Mouse (Mus musculus): ENCODE measurements around the gene Hdac9.
A peak's percentile ranks its signal among the peaks of the same experiment; 100 is the strongest.
"Not testable (repeated sequence)": the region's sequence is repeated elsewhere in the genome, so short reads cannot be mapped to it uniquely, and the experiment has no call there.

Hdac9 gene

DNA sequence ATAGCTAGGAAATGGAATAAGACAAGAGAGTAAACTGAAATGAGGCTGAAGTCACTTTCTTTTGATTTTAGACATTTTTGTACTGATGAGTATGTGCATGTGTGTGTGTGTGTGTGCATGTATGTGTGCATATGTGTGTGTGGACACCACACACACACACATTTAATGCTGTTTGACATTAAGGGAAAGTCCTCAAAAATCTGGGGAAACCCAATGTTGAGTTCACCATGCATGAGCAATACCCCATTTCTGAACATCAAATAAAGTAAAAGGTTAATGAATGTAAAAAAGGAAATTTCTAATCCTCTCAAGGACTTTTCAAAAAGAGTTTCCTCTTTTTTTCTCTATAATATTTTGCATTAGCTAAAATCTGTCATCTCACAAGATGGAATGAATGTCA is 427.3 kb downstream of the Hdac9 start:
- peak; percentile 52 for DNase-seq (ENCODE audit: low read depth, low spot score)

DNA sequence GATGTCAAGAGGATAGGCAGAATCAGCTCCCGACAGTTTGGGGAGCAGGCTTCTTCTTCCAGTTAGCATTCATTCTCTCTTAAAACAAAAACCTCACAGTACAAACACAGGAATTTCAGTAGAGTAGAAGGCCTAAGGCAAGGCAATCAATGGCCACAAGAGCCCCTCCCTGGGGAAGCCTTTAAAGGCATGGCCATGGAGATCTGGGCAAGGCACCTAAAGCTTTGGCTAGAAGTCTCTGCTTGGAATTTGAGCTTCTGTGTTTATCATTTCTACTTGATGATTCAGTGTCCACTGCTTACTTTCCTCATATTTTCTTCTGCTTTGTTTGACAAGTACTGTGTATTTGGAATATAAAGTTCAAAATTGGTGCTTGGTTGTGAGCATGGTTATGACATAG is 429.2 kb downstream of the Hdac9 start:
- Histone ChIP-seq H3K36me3 (ENCODE audit: control insufficient read depth, insufficient read depth, low read length, poor library complexity, severe bottlenecking) (no peaks in the 10 kb centered on the region), H3K27me3 (ENCODE audit: control insufficient read depth, insufficient read depth, low read length, poor library complexity, severe bottlenecking) (no peaks in the 10 kb centered on the region)
- no peak for DNase-seq (ENCODE audit: low read depth, low spot score)

More for the DNA sequence above, 427.3 kb downstream of the Hdac9 start:
- Histone ChIP-seq H3K27me3 (ENCODE audit: control insufficient read depth, insufficient read depth, low read length, poor library complexity, severe bottlenecking) (no peaks in the 10 kb centered on the region), H3K36me3 (ENCODE audit: control insufficient read depth, insufficient read depth, low read length, poor library complexity, severe bottlenecking) (no peaks in the 10 kb centered on the region)

DNA sequence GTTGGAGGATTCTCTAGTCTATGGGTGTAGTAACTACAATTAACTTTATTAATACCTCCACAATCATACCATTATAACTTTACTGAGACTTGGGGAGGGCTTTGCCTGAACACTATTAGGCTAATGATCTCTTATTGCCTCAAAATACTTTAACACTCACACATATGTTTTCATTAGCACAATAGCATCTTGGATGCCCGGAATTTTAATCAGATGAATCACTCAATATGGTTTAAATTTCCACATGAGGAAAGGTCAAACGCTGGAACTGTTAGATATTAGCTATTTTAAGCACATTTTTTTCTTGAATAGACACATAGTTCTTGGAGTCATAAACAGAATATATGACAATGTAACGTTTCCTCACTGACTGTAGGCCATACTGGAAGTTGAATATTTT is 429.9 kb downstream of the Hdac9 start:
- H3K36me3 ChIP-seq (ENCODE audit: control insufficient read depth, insufficient read depth, low read length, poor library complexity, severe bottlenecking): no peaks in the 10 kb centered on the region
- no peak for DNase-seq (ENCODE audit: low read depth, low spot score)
- no peaks in the 10 kb centered on the region for H3K27me3 ChIP-seq (ENCODE audit: control insufficient read depth, insufficient read depth, low read length, poor library complexity, severe bottlenecking)

DNA sequence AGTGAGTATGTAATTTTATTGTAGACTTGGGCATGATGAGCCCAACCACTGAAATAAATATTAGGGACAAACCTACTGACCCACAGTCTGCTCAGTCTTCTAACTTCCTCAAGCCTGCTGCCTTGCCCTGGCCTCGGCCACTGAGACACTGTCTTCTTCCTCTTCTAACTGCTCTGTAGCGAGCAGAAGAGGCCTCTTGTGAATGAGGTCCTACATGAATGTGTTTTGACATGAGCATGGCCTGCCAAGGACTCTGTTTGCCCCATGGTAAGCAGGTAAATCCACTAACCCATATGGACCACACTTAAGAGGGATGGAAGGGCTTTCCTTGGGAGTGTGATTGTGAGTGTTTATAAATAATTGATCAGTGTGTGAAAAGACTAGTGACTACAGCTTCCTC is 430.9 kb downstream of the Hdac9 start:
- H3K36me3 ChIP-seq (ENCODE audit: control insufficient read depth, insufficient read depth, low read length, poor library complexity, severe bottlenecking): no peaks in the 10 kb centered on the region
- no peaks in the 10 kb centered on the region for H3K27me3 ChIP-seq (ENCODE audit: control insufficient read depth, insufficient read depth, low read length, poor library complexity, severe bottlenecking)
- peak; percentile 63 for DNase-seq (ENCODE audit: low read depth, low spot score)

DNA sequence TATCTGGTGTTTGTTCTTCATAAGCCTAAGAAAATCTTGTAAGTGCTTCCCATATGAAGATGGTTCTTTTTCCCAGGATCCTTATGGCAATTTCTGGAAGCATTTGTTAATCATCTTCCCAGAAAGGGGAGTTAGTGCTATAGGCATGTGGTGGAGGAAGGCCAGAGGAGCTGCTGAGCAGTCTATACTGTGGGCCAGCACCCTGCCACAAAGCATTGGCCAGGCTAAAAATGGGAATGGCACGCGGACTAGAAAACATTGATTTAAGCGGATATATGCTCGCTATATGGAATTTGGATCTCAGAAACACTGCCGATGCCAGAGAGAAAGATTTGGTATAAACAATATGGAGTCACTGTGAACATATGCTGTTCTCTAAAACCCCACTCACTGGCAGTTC is 435.2 kb downstream of the Hdac9 start:
- no peak for DNase-seq (ENCODE audit: low read depth, low spot score)
- Histone ChIP-seq H3K36me3 (ENCODE audit: control insufficient read depth, insufficient read depth, low read length, poor library complexity, severe bottlenecking) (no peaks in the 10 kb centered on the region), H3K27me3 (ENCODE audit: control insufficient read depth, insufficient read depth, low read length, poor library complexity, severe bottlenecking) (no peaks in the 10 kb centered on the region)

DNA sequence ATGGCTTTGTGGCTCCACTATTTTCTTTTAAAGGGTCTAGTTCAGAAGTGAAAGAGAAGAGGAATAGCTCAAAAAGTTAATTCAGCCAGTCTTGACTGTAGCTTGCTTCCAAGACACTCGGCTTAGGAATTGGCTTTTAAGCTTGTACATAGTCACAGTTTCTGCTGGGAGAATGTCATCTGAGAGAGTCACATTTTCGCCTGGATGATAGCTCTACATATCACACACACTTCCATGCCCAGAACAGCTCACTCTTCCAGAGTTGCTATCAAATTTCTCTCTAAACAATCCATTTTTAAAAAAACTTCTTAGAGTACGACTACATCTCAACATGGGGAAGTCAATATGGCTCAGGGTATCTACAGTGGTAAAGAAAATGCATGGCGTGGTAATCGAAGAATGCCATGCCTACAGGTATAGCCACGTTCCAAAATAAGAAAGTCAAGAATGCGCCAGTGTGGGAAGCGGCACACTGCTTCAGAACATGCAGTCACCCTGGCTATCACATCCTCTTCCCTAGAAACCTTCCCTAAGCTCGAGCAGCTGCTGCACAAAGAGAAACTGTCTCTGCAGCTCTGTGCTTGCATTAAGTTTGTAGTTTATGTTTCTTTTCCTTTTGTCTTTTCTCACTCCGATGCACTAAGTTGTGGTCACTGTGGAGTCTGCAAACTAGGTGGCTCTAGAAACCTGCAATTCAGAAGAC is 443.8 kb downstream of the Hdac9 start:
- Histone ChIP-seq H3K27me3 (ENCODE audit: control insufficient read depth, insufficient read depth, low read length, poor library complexity, severe bottlenecking) (no peaks in the 10 kb centered on the region), H3K36me3 (ENCODE audit: control insufficient read depth, insufficient read depth, low read length, poor library complexity, severe bottlenecking) (no peaks in the 10 kb centered on the region)
- DNase-seq (ENCODE audit: low read depth, low spot score): no peak

DNA sequence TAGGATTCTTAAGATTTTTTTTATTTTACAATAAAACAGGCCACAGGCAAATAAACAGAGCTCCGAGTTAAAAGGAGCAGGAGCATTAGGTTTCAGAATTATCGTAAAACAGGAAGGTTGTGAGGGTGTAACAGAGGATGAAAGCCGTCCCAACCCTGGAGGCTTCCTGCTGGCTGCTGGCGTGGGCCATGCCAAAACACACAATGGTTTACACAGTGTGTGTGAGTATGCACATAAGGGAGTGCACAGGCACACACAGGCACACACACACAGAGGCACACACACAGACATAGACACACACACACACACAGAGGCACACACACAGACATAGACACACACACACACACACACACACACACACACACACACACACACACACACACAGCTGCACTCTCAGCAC is 444.4 kb downstream of the Hdac9 start:
- no peak for DNase-seq (ENCODE audit: low read depth, low spot score)
- H3K27me3 ChIP-seq (ENCODE audit: control insufficient read depth, insufficient read depth, low read length, poor library complexity, severe bottlenecking): no peaks in the 10 kb centered on the region
- no peaks in the 10 kb centered on the region for H3K36me3 ChIP-seq (ENCODE audit: control insufficient read depth, insufficient read depth, low read length, poor library complexity, severe bottlenecking)

DNA sequence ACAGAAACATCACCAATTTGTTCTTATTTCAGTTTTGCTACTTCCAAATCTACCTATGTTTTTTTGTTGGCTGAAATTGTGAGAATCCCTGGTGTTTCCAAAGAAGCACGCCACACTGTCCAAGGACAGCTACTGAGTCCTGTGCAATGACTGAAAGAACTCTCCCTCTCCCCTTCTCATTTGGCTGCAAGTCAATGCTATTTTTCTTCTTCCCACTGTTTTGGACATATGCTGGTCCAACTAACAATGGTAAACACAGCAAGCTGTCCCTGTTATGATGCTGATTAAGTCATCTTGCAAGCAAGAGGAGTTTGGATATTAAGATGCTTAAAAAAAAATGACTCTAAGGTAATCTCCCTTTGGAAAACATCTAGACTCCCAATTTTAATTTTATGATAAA is 455.2 kb downstream of the Hdac9 start:
- H3K27me3 ChIP-seq (ENCODE audit: control insufficient read depth, insufficient read depth, low read length, poor library complexity, severe bottlenecking): no peaks in the 10 kb centered on the region
- DNase-seq (ENCODE audit: low read depth, low spot score): no peak
- H3K36me3 ChIP-seq (ENCODE audit: control insufficient read depth, insufficient read depth, low read length, poor library complexity, severe bottlenecking): no peaks in the 10 kb centered on the region

DNA sequence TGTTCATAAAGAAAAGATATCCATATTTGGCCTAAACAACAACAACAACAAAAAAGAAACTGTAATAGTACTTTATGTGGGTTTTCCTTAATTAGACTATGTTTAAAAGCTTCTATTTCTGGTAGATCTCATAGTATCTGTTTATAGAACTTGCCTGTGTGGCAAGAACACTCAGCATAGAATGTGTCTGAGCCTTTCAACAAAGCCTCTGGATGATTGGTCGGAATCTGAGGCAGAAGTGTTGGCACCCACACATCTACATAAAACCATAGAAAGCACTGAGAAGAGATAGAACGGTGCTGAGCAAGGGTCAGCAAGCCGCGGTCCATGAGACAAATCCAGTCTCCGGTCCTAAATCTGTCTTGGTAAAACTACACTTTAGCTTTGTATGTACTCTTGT is 464.3 kb downstream of the Hdac9 start:
- Histone ChIP-seq H3K36me3 (ENCODE audit: control insufficient read depth, insufficient read depth, low read length, poor library complexity, severe bottlenecking) (no peaks in the 10 kb centered on the region), H3K27me3 (ENCODE audit: control insufficient read depth, insufficient read depth, low read length, poor library complexity, severe bottlenecking) (no peaks in the 10 kb centered on the region)

DNA sequence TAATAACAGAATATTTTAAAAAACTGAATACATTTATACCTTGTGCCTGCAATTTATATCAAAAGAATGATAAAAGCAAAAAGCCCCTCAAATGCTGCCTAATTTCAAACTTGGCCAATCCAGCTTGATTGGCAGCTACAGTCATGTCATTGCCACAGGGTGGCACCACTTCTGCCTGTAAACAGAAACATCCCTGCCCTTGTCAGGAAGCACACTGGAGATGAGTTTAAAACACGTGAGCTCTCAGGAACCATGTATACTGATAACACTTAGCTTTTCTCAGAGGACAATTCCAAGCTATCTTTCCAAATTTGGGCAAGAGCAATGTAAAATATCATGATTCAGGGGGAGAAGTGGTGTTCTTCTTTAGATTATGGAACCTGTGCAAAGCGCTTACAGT is 465.7 kb downstream of the Hdac9 start:
- Histone ChIP-seq H3K36me3 (ENCODE audit: control insufficient read depth, insufficient read depth, low read length, poor library complexity, severe bottlenecking) (no peaks in the 10 kb centered on the region), H3K27me3 (ENCODE audit: control insufficient read depth, insufficient read depth, low read length, poor library complexity, severe bottlenecking) (no peaks in the 10 kb centered on the region)
- DNase-seq (ENCODE audit: low read depth, low spot score): peak; percentile 64

More for the DNA sequence above, 464.3 kb downstream of the Hdac9 start:
- no peak for DNase-seq (ENCODE audit: low read depth, low spot score)

DNA sequence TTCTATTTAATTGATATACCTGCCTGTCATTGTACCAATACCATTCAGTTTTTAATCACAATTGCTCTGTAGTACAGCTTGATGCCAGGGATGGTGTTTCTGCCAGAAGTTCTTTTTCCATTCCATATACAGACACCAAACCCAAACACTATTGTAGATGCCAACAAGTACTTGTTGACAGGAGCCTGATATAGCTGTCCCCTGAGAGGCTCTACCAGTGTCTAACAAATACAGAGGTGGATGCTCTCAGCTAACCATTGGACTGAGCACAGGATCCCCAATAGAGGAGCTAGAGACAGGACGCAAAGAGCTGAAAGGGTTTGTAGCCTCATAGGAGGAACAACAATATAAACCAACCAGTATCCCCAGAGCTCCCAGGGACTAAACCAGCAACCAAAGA is 472.2 kb downstream of the Hdac9 start:
- not testable (repeated sequence) for H3K36me3 ChIP-seq (ENCODE audit: control insufficient read depth, insufficient read depth, low read length, poor library complexity, severe bottlenecking); DNase-seq (ENCODE audit: low read depth, low spot score); H3K27me3 ChIP-seq (ENCODE audit: control insufficient read depth, insufficient read depth, low read length, poor library complexity, severe bottlenecking)

DNA sequence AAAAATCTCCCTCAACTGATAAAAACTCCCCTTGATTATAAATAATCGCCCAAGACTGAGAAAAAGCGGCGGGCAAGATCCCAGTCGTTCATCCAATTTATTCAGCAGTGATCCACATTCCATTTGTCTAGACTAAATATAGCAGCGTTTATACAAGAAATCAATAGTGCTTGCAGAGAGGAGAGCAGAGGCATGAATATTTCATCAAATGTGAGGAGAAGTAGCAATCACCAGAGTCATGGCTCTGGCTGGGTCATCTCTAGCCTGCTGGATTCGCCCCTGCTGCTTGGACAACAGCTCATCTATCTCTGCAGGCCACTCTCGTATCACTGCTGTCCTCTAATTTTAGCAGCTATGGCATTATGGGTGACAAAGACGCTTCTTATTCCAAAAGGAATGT is 476.0 kb downstream of the Hdac9 start:
- Histone ChIP-seq H3K27me3 (ENCODE audit: control insufficient read depth, insufficient read depth, low read length, poor library complexity, severe bottlenecking) (no peaks in the 10 kb centered on the region), H3K36me3 (ENCODE audit: control insufficient read depth, insufficient read depth, low read length, poor library complexity, severe bottlenecking) (0 out of 2 replicates have a peak, but pooled peaks cover 2% of the 10 kb centered on the region)
- no peak for DNase-seq (ENCODE audit: low read depth, low spot score)

DNA sequence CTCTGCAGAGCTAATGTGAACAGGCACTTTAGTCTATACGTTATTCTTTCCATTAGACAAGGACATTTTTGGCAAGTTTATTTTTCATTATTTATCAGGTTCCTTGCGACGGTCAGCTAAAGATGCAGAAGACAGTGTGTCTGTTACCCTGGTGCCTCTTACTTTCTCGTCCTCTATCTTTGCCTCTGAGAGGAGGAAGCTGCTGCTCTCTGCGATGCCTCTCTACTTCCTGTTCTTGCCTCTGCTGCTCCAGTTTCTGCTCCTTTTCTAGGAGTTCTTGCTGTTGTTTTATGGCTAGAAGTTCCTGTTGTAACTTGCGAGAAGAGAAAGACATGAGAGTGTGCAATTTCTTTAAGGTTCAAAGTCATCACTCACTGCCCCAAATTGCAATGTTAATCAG is 484.0 kb downstream of the Hdac9 start:
- peaks cover 10% of the 10 kb centered on the region for H3K36me3 ChIP-seq (ENCODE audit: control insufficient read depth, insufficient read depth, low read length, poor library complexity, severe bottlenecking)
- DNase-seq (ENCODE audit: low read depth, low spot score): peak; percentile 38

DNA sequence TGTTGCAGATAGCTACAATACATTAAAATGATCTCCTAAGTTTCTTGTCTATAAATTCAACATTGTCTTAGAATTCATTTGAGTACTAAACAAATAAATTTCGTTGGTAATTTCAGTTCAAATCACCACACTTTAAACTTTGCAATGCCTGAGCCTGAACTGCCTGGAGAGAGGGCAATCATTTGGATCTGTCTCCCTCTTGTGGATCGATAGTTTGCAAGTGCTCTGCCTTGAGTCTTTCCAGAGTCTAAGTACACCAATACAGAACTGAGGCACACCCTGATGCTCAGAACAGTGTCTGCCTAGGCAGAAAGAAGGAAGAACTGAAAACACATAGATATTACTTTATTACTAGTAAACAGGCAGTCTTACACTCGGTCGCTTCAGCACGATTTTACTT is 484.4 kb downstream of the Hdac9 start:
- H3K36me3 ChIP-seq (ENCODE audit: control insufficient read depth, insufficient read depth, low read length, poor library complexity, severe bottlenecking): peaks cover 10% of the 10 kb centered on the region
- H3K27me3 ChIP-seq (ENCODE audit: control insufficient read depth, insufficient read depth, low read length, poor library complexity, severe bottlenecking): no peaks in the 10 kb centered on the region
- DNase-seq (ENCODE audit: low read depth, low spot score): peak; percentile 30

More for the DNA sequence above, 484.0 kb downstream of the Hdac9 start:
- H3K27me3 ChIP-seq (ENCODE audit: control insufficient read depth, insufficient read depth, low read length, poor library complexity, severe bottlenecking): no peaks in the 10 kb centered on the region

DNA sequence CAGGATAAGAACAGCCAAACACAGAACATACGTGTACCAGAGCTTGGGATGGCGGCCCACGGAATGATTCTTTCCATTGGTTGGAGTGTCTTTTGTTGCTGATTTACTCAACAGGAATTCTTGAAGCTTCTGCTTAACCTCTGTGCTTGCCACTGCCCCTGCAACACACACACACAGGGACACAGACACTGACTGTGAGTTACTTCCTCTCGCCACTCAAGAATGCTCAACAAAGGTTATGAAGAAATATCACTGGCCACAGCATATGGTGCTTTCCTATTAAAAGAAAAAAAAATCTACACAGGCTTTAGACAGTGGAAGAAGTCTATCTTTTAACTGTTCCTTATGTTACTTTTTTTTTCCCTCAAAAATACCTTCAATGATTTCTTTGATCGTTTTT is 485.1 kb downstream of the Hdac9 start:
- no peak for DNase-seq (ENCODE audit: low read depth, low spot score)
- Histone ChIP-seq H3K36me3 (ENCODE audit: control insufficient read depth, insufficient read depth, low read length, poor library complexity, severe bottlenecking) (peaks cover 10% of the 10 kb centered on the region), H3K27me3 (ENCODE audit: control insufficient read depth, insufficient read depth, low read length, poor library complexity, severe bottlenecking) (no peaks in the 10 kb centered on the region)

DNA sequence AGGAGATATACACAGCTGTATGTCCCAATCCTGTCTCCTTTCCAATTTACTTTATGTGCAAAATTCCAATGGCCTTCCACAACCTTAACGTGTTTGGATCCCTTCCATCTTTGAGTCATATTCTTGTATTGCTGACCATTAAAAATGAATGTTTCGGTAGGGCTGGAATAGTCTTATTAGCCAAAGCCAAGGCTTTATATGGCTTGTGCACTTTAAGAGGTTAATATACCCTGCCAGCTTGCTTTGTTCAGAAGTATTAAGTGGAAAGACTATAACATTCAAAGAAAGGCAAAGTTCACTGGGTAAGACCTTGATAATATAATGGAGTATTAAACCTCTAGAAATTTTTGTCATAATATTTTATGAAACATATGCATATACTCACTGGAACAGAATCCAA is 491.4 kb downstream of the Hdac9 start:
- DNase-seq (ENCODE audit: low read depth, low spot score): no peak
- H3K36me3 ChIP-seq (ENCODE audit: control insufficient read depth, insufficient read depth, low read length, poor library complexity, severe bottlenecking): peaks cover 15% of the 10 kb centered on the region; the same call in 1 of the 2 replicates
- H3K27me3 ChIP-seq (ENCODE audit: control insufficient read depth, insufficient read depth, low read length, poor library complexity, severe bottlenecking): no peaks in the 10 kb centered on the region
